Mouse (Mus musculus) bone marrow macrophage, adult 2 months (primary cell): ENCODE results near the gene Bdh2.

ENCODE experiments used
- CTCF ChIP-seq: IDR thresholded peaks from 2 replicates; pipeline ENCODE4 v1.5.1; 2012; ENCODE audit warnings: low read depth, mild to moderate bottlenecking, low read length, moderate library complexity
- POLR2A ChIP-seq: IDR thresholded peaks from 2 replicates; pipeline ENCODE4 v1.6.1; 2012; ENCODE audit warnings: mild to moderate bottlenecking, low read depth, low read length, borderline replicate concordance

- TF ChIP-seq CTCF (no peak), POLR2A (no peak)
Measured at GRCm38 (mm10) chr3:135285256-135285655, 4.2 kb downstream of the Bdh2 start.
